Mouse (Mus musculus) forebrain, embryonic 10.5 days (tissue): ENCODE results near the gene Ptprn2. TPM values are rescaled to one million over a fixed set of nuclear protein-coding genes. Genes with fewer than 3 reads are reported as not detected.

Experiments used
- DNase-seq: peaks from one replicate; pipeline ENCODE4 v3.0.0-alpha.2; 2017; ENCODE audit warnings: low spot score; ENCODE audit errors: extremely low spot score
- H3K27ac ChIP-seq: fragments of 300-500 bp; sonication (generic); 2 replicates; pipeline ENCODE4 v1.5.1; 2016; ENCODE audit warnings: mild to moderate bottlenecking
- H3K27me3 ChIP-seq: fragments of 300-500 bp; sonication (generic); 2 replicates; pipeline ENCODE4 v1.6.1; 2016; ENCODE audit warnings: mild to moderate bottlenecking; ENCODE audit not compliant: poor library complexity, severe bottlenecking
- H3K36me3 ChIP-seq: fragments of 300-500 bp; sonication (generic); replicated peaks from 2 replicates; pipeline ENCODE4 v1.6.1; 2016; ENCODE audit warnings: mild to moderate bottlenecking, moderate library complexity
- H3K4me1 ChIP-seq: fragments of 300-500 bp; sonication (generic); 2 replicates; pipeline ENCODE4 v1.6.1; 2016
- H3K4me3 ChIP-seq: fragments of 300-500 bp; sonication (generic); 2 replicates; pipeline ENCODE4 v1.5.1; 2016; ENCODE audit warnings: mild to moderate bottlenecking, moderate library complexity
- H3K9me3 ChIP-seq: fragments of 300-500 bp; sonication (generic); 2 replicates; pipeline ENCODE4 v1.6.1; 2016; ENCODE audit warnings: mild to moderate bottlenecking, moderate library complexity
- WGBS: fragments of 180-500 bp; shearing (Covaris S2); methylation state at CpG from one replicate; pipeline ENCODE4 v1.1.7; 2016; 5-methylcytosine and 5-hydroxymethylcytosine counted together
- polyA plus RNA-seq: library from polyadenylated mRNA; unstranded; fragments of >200 nt; fragmentation: Nextera tagmentation; extraction: Ambion mirVana; gene quantifications from 2 replicates; pipeline ENCODE4 v1.2.1, GENCODE M21; 2016

Ptprn2 gene
- polyA plus RNA-seq, 1 experiment from 2014 or later, result 4.8 TPM

- 62% methylated on average over 4 of the region's 4 CpGs for WGBS
- no peak for DNase-seq
- H3K4me1 ChIP-seq, result peaks cover 16% of the 10 kb centered on the region
- H3K27ac ChIP-seq, result no peak overlapping the region
- H3K36me3 ChIP-seq, result no peaks in the 10 kb centered on the region
- no peaks in the 10 kb centered on the region for H3K9me3 ChIP-seq
- no peaks in the 10 kb centered on the region for H3K27me3 ChIP-seq
- H3K4me3 ChIP-seq, result no peak overlapping the region
These were observed 361.5 kb downstream of the Ptprn2 start for GRCm38 (mm10) chr12:116847021-116847420.

- Histone ChIP-seq H3K27ac (no peak overlapping the region), H3K4me1 (peaks cover 6% of the 10 kb centered on the region; the same call in 1 of the 2 replicates), H3K9me3 (no peaks in the 10 kb centered on the region), H3K27me3 (no peaks in the 10 kb centered on the region), H3K36me3 (no peaks in the 10 kb centered on the region), H3K4me3 (no peak overlapping the region)
- DNase-seq, result no peak
- WGBS, result 69% methylated on average over 7 of the region's 7 CpGs
These were observed 370.8 kb downstream of the Ptprn2 start for GRCm38 (mm10) chr12:116856307-116856706.

- Histone ChIP-seq H3K36me3 (no peaks in the 10 kb centered on the region), H3K27ac (no peak overlapping the region), H3K4me3 (no peak overlapping the region), H3K4me1 (peaks cover 6% of the 10 kb centered on the region; the same call in 1 of the 2 replicates), H3K9me3 (no peaks in the 10 kb centered on the region), H3K27me3 (no peaks in the 10 kb centered on the region)
- no peak for DNase-seq
- 90% methylated on average over 4 of the region's 4 CpGs for WGBS
These were observed 376.0 kb downstream of the Ptprn2 start for GRCm38 (mm10) chr12:116861360-116862017.

DNA sequence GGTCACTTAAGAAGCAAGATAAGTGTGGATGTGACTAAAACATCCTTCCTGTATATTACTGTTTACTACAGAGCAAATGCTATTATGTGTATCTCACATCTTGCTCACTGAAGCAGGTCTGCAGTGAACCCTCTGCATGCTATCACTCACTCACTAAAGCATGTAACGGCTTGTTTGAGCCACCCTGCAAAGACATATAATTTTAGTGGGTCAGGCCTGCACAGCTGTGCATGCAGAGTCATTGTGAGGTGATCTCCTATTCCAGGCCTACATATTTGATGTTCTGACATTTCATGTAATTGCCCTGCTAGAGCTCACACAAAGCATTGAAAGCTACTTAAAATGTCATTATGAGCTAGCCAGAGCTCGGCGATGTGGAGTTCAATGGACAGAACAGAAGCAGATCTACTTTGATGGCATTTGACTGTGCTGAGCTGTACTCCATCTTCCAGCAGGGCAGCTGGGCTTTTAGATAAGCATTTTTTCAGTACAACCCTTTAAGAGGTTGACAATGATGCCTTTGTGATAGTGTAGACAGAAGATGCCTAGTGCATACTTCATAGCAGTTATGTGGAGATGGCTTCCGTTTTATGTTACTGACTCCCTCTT is 377.9 kb downstream of the Ptprn2 start:
- DNase-seq, result no peak
- Histone ChIP-seq H3K9me3 (no peaks in the 10 kb centered on the region), H3K27ac (no peak overlapping the region), H3K4me3 (no peak overlapping the region), H3K36me3 (no peaks in the 10 kb centered on the region), H3K4me1 (peaks cover 5% of the 10 kb centered on the region; the same call in 1 of the 2 replicates), H3K27me3 (no peaks in the 10 kb centered on the region)
- 81% methylated on average over 4 of the region's 4 CpGs for WGBS

DNA sequence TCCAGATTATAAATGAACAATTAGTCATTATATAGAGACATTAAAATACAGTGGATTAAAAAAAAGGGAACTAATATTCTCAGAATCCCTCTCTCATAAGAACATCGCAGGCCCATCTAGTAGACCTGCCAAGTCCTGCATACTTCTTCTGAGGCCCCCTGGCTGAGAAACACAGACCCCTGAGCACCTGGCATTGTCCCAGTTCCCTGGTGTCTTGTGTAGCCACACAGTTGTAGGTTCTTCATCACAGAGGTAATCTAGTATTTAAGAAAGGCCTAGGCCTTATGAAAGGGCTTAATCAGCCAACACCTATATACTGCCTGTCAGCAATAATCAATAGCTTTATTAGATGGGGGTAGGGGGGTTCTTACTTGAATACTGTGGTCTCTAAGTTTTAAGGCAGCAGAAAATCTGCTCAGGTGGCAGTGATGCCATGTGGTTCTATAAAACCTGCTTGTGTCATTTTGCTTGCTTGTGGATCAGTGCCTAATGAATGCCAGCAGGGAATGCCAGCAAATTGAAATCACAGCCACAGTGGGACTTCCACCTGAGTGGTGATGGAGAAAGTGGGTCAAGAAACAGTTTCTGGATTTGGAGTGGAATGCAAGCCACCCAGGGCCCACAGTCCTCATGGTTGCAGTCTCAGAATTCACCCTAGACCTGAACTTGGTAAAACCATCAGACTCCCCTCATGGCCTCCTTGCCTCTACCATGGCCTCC is 388.5 kb downstream of the Ptprn2 start:
- Histone ChIP-seq H3K4me1 (no peaks in the 10 kb centered on the region), H3K9me3 (no peaks in the 10 kb centered on the region), H3K36me3 (no peaks in the 10 kb centered on the region), H3K27me3 (no peaks in the 10 kb centered on the region), H3K4me3 (no peak overlapping the region), H3K27ac (no peak overlapping the region)
- DNase-seq, result no peak
- 97% methylated on average over 1 of the region's 1 CpGs for WGBS

DNA sequence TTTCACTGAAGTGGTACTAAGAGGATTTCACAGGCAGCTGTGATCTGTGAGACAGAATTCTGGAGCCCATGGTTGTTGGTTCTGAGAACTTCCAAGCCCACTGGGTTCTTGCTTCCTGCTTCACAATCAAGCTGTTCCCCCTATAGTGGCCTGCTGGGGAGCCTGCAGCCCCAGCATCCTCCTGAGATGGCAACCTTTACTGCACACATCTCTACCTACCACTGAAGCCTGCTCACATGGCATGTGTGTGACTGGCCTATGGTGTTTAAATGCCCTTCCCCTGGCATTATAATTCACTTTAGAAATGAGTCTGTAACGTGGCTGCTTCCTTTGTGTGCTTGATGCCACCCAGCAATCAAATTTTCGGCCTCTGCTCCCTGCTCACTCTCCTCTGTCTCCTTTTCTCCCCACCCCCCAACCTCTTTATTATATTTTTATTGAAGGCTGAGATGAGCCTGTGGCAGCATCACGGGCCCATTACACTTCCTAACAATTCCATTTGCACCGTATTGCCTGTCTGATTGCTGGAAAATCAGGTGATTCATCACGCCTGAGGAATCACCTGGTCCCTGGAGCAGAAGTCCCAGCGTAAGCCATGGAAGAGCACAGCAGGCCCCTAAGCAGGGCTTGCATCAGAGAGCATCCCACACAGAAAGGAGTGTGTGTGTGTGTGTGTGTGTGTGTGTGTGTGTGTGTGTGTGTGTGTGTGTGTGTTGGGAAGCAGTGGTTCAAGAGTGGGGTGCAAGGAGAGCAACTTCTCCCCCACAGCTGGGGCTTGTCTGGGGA is 402.2 kb downstream of the Ptprn2 start:
- 80% methylated on average over 6 of the region's 6 CpGs for WGBS
- Histone ChIP-seq H3K27ac (no peak overlapping the region), H3K36me3 (no peaks in the 10 kb centered on the region), H3K9me3 (no peaks in the 10 kb centered on the region), H3K4me1 (no peaks in the 10 kb centered on the region), H3K27me3 (no peaks in the 10 kb centered on the region), H3K4me3 (no peak overlapping the region)
- DNase-seq, result no peak

DNA sequence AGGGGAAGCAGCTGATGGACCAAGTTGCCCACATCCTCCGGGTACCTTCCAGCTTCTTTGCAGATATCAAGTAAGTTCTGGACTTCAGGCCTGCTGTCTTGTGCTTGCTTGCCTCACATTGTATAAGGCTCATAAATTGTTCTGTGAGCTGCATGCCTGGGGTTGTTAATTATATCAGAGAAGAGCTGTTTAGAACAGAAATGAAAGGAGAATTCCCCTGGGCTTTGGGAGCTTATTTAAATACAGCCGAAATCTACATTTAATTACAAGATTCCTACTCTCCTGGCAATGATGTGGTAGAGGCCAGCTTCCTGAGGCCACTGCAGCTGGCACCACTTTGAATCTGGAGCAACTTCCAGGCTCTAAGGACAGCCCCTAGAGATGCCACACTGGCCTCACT is 403.3 kb downstream of the Ptprn2 start:
- Histone ChIP-seq H3K9me3 (no peaks in the 10 kb centered on the region), H3K36me3 (no peaks in the 10 kb centered on the region), H3K27ac (no peak overlapping the region), H3K4me1 (no peaks in the 10 kb centered on the region), H3K27me3 (no peaks in the 10 kb centered on the region), H3K4me3 (no peak overlapping the region)
- no peak for DNase-seq
- 89% methylated on average over 2 of the region's 2 CpGs for WGBS

DNA sequence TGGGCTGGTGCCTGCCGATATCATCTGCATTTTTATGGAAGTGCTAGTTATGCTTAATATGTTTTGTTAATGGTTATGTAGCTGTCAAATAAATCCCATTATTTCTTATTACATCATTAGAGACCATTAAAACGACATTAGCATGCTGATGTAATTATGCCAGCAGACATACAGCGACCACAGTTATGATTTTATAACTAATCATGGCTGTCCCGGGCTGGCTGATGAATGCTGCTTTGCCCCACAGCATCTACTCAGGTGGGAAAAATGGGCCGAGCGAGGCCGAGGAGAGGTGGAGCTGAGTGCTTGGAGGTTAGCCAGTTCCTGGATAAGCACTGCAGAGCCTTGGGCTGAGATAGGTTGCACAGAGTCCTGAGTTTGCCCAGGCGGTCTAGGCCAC is 407.1 kb downstream of the Ptprn2 start:
- Histone ChIP-seq H3K36me3 (no peaks in the 10 kb centered on the region), H3K9me3 (no peaks in the 10 kb centered on the region), H3K4me1 (no peaks in the 10 kb centered on the region), H3K4me3 (no peak overlapping the region), H3K27ac (no peak overlapping the region), H3K27me3 (no peaks in the 10 kb centered on the region)
- no peak for DNase-seq
- WGBS, result 89% methylated on average over 8 of the region's 8 CpGs

- Histone ChIP-seq H3K36me3 (no peaks in the 10 kb centered on the region), H3K4me1 (peaks cover 7% of the 10 kb centered on the region), H3K9me3 (no peaks in the 10 kb centered on the region), H3K27ac (no peak overlapping the region), H3K4me3 (no peak overlapping the region), H3K27me3 (no peaks in the 10 kb centered on the region)
- WGBS, result 52% methylated on average over 2 of the region's 2 CpGs
- DNase-seq, result no peak
These were observed 411.1 kb downstream of the Ptprn2 start for GRCm38 (mm10) chr12:116896651-116897050.

DNA sequence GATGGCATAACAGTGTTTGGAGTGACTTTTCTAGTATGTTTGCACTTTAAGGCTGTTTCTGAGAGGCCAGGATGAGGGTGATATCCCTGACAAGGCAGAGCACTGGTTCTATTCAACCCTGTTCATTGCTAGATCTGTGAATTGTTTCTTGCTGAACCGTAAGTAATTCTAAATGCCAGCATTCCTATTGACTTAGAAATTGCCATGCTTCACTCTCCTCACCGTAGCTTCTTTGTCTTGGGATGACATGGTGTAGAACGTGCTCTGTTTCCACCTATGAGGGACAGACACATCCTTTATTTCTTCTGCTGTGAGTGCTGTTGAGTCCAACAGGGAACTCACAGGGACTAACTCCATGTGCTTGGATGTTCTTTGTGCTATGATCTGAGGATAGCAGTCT is 416.3 kb downstream of the Ptprn2 start:
- WGBS, result 52% methylated on average over 3 of the region's 3 CpGs
- Histone ChIP-seq H3K4me3 (no peak overlapping the region), H3K9me3 (no peaks in the 10 kb centered on the region), H3K4me1 (peaks cover 14% of the 10 kb centered on the region), H3K27ac (0 out of 2 replicates have a peak overlapping the region, but pooled peaks have one; percentile 17), H3K36me3 (no peaks in the 10 kb centered on the region), H3K27me3 (no peaks in the 10 kb centered on the region)
- DNase-seq, result no peak

DNA sequence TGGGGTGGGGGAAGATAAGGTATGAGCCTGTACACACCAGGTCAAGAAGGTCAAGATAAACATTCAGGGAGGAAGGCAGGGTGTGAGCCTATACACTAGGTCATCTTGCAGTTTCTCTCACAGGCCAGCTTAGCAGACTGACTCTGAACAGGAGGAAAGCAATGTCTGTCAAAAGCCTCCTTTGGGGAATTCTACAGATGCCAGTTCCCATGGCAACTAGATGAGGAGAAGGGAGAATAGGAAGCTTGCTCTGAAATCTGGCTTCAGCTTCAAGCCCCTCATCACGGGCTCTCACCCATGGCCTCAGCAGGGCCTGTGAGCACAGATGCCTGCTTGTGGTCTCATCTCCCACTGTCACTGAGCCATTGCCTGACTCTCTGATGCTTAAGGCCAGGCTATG is 421.9 kb downstream of the Ptprn2 start:
- Histone ChIP-seq H3K9me3 (no peaks in the 10 kb centered on the region), H3K27ac (no peak overlapping the region), H3K4me1 (peaks cover 29% of the 10 kb centered on the region), H3K36me3 (no peaks in the 10 kb centered on the region), H3K27me3 (no peaks in the 10 kb centered on the region), H3K4me3 (no peak overlapping the region)
- WGBS, result 69% methylated on average over 1 of the region's 1 CpGs
- DNase-seq, result no peak

DNA sequence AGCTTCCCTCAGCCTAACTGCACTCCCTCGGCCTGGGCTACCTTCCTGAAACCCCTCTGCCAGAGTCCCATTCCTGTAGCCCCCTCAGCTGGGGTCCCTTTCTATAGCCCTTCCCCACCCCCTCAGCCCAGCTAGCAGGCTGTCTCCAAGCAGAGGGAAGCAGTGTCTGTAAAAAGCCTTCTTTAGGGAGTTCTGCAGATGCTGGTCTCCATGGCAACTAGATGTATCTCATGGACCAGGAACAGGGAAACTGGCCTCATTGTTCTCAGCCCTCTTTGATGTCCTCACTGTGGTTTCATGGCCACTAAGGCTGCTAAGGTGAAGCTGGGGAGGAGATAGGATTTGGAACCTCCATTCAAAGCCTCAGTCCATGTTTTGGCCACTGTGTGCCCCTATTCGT is 423.1 kb downstream of the Ptprn2 start:
- Histone ChIP-seq H3K36me3 (no peaks in the 10 kb centered on the region), H3K27ac (peak overlapping the region; percentile 58; the same call in 1 of the 2 replicates), H3K27me3 (no peaks in the 10 kb centered on the region), H3K9me3 (no peaks in the 10 kb centered on the region), H3K4me1 (peaks cover 33% of the 10 kb centered on the region), H3K4me3 (no peak overlapping the region)
- DNase-seq, result no peak
- 51% methylated on average over 2 of the region's 2 CpGs for WGBS
